Mouse (Mus musculus) embryonic stem cell, embryonic (primary cell): Measurements from ENCODE around the gene 6330409D20Rik.

ENCODE experiments used
- CTCF ChIA-PET, 4 experiments: fragments of 300-600 bp in 2 of 4; fragments of 350-600 bp in 2 of 4; sonication (Branson Sonifier 250); formaldehyde crosslinking; loops; one replicate each; lab custom pipeline; 2022; ENCODE audit warnings: inconsistent platforms in 2 of 4; lab: Charles Lee
- POLR2A ChIA-PET, 4 experiments: fragments of 300-600 bp in 2 of 4; fragments of 350-600 bp in 2 of 4; sonication (Branson Sonifier 250); formaldehyde crosslinking; loops; one replicate each; lab custom pipeline; 2022; ENCODE audit warnings: antibody characterized with exemption in 4 of 4, inconsistent platforms in 1 of 4; lab: Charles Lee

Gene 6330409D20Rik

DNA sequence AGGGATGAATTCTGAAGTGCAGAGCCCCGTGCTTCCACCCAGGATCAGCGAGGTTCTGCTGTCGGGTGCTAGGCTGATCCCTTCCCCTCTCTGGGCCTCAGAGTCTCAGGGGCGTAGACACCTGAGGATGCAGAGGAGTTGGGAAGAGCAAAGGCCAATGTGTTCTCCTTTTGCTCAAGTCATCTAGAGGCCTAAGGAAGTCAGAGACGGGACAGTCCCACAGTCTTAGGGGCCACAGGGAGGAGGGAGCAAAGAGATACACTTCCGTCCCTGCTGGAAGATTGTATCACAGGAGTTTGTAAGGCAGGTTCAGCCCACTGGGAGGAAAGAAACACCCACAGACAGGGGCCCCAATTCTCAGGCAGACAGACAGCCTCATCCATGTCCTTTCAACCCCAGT is 18.8 kb downstream of the 6330409D20Rik start:
- POLR2A ChIA-PET = no interaction called here
- CTCF ChIA-PET = no interaction called here

- ChIA-PET CTCF (interaction anchor here in 1 of 4 experiments (0.6 kb wide), 1 partner anchor 122 kb away, joined by 10 read pairs; no protein-coding TSS in a partner anchor), POLR2A (interaction anchor here in 3 of 4 experiments (0.6 to 1.0 kb wide), 3 partner anchors 154 to 512 kb away, joined by 3 to 4 read pairs (median 3); no protein-coding TSS in a partner anchor)
Observed at GRCm38 (mm10) chr2:32720681-32721229, 20.1 kb downstream of the 6330409D20Rik start, which contains the start of gene Sh2d3c. Sh2d3c (plus strand) TSS chr2:32721055.

DNA sequence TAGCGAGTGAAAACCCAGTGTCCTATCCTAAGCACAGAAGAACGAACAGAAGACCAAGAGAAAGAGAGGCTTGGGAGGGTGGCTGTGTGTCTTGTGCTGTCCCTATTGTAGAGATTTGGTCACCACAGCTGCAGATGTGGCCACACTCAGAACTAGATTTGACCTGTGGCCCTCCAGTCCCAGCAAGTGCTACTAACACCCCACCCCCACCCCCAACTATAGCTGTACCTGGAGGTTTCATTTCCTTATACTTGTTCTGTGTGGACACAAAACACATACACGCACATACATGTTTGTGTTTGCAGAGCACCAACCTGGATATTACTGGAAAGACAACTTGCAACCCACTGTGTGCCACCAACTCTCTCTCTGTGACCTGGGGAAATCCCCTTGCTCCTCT is 20.8 kb downstream of the 6330409D20Rik start:
- ChIA-PET POLR2A (interaction anchor here in 3 of 4 experiments (0.6 to 16.1 kb wide), 5 partner anchors 7 to 512 kb away, joined by 3 to 214 read pairs (median 4); no protein-coding TSS in a partner anchor), CTCF (interaction anchor here in 1 of 4 experiments (0.6 kb wide), 1 partner anchor 121 kb away, joined by 10 read pairs; no protein-coding TSS in a partner anchor)

- POLR2A ChIA-PET = interaction anchor here in 3 of 4 experiments (0.7 to 16.1 kb wide), 11 partner anchors 8 to 243 kb away, joined by 3 to 214 read pairs (median 5); partner anchors contain the start of genes Lrsam1 (in 1 of the 3), Rpl12 (in 1 of the 3) and Tor2a (in 1 of the 3)
- CTCF ChIA-PET = interaction anchor here in 3 of 4 experiments (0.7 to 2.8 kb wide), 9 partner anchors 8 to 141 kb away, joined by 3 to 11 read pairs (median 4); partner anchors contain the start of gene Tor2a (in 3 of the 3)
Observed at GRCm38 (mm10) chr2:32718761-32719160, 22.1 kb downstream of the 6330409D20Rik start.

- ChIA-PET CTCF (interaction anchor here (0.6 to 2.8 kb wide), 15 partner anchors 12 to 363 kb away, joined by 3 to 12 read pairs (median 4); partner anchors contain the start of gene Tor2a (in 1 of the 4)), POLR2A (interaction anchor here in 3 of 4 experiments (0.6 to 16.1 kb wide), 34 partner anchors 9 to 616 kb away, joined by 3 to 214 read pairs (median 3); partner anchors contain the start of genes 6330409D20Rik (in 1 of the 3), Cfap157 (in 1 of the 3), Fpgs (in 1 of the 3) and Tor2a (in 1 of the 3))
Observed at GRCm38 (mm10) chr2:32714987-32715425, 25.8 kb downstream of the 6330409D20Rik start.

DNA sequence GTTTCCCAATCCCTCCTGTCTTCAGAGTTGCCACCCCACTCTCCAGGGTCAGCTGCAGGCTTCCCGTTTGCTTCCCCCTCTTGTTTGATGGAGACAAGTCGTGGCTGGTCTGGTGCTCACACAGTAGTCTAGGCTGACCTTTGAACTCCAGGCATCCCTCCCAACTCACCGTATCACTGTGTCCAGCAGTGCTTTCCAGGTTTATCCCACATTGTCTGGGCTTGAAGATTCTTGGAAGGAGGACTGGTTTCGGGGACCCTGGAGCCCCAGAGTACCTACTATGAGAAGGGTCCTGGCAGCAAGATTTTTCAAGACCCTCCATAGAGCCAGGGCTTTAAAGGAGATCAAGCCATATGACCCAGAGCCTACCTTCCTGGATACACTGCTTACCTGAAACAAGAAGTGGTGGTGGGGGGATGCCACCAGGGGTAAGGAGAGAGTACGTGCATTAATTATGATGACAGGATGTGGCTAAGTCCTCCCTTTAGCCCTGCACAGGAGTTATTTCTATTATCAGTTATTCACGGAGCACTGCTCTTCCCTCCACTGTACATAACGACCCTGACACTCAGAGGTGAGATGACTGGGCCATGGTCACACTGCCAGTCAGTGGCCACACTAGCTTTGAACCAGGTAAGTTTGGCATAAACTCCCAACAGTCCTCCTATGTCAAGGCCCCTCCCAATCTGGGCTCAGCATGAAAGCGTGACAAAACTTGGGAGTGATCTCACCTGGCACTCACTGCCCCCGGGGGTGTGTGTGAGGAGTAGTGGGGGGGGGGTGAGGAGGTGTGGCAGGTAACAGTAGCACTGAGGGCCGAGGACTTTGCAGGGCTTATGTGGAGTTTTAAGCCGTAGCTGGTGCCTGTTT is 26.5 kb downstream of the 6330409D20Rik start:
- ChIA-PET POLR2A (interaction anchor here in 3 of 4 experiments (0.6 to 16.1 kb wide), 41 partner anchors 8 to 617 kb away, joined by 3 to 214 read pairs (median 4); partner anchors contain the start of genes Tor2a (in 2 of the 3), 6330409D20Rik (in 1 of the 3), Cfap157 (in 1 of the 3) and Lrsam1 (in 1 of the 3)), CTCF (interaction anchor here (0.7 to 2.8 kb wide), 18 partner anchors 11 to 145 kb away, joined by 3 to 12 read pairs (median 4); partner anchors contain the start of gene Tor2a (in 2 of the 4))

- CTCF ChIA-PET = interaction anchor here (0.6 to 2.8 kb wide), 21 partner anchors 14 to 1213 kb away, joined by 3 to 12 read pairs (median 4); partner anchors contain the start of gene Tor2a (in 2 of the 4)
- POLR2A ChIA-PET = interaction anchor here (0.7 to 16.1 kb wide), 44 partner anchors 9 to 269 kb away, joined by 3 to 214 read pairs (median 4); partner anchors contain the start of genes Fpgs (in 2 of the 4), Tor2a (in 2 of the 4), Dpm2 (in 1 of the 4) and Lrsam1 (in 1 of the 4)
Observed at GRCm38 (mm10) chr2:32712934-32713817, 27.6 kb downstream of the 6330409D20Rik start, which contains the start of gene Cdk9. Cdk9 (minus strand) TSS chr2:32713076.

- ChIA-PET POLR2A (interaction anchor here (0.7 to 16.1 kb wide), 40 partner anchors 8 to 311 kb away, joined by 3 to 214 read pairs (median 4); partner anchors contain the start of genes Fpgs (in 2 of the 4), Tor2a (in 2 of the 4), Dpm2 (in 1 of the 4) and Lrsam1 (in 1 of the 4)), CTCF (interaction anchor here in 3 of 4 experiments (0.7 to 2.8 kb wide), 14 partner anchors 15 to 216 kb away, joined by 3 to 12 read pairs (median 4); partner anchors contain the start of gene Tor2a (in 2 of the 3))
Observed at GRCm38 (mm10) chr2:32712586-32712933, 28.3 kb downstream of the 6330409D20Rik start.

GRCm38 (mm10) chr2:32712108-32712551 is 28.7 kb downstream of the 6330409D20Rik start:
- POLR2A ChIA-PET = interaction anchor here (0.7 to 16.1 kb wide), 42 partner anchors 7 to 311 kb away, joined by 3 to 214 read pairs (median 4); partner anchors contain the start of genes Fpgs (in 2 of the 4), Tor2a (in 2 of the 4), Dpm2 (in 1 of the 4) and Lrsam1 (in 1 of the 4)

GRCm38 (mm10) chr2:32711301-32712056 is 29.3 kb downstream of the 6330409D20Rik start:
- POLR2A ChIA-PET = interaction anchor here in 3 of 4 experiments (0.8 to 16.1 kb wide), 20 partner anchors 8 to 310 kb away, joined by 3 to 214 read pairs (median 5); partner anchors contain the start of gene Fpgs (in 1 of the 3)

More at GRCm38 (mm10) chr2:32712108-32712551, 28.7 kb downstream of the 6330409D20Rik start:
- CTCF ChIA-PET = interaction anchor here in 2 of 4 experiments (0.7 to 2.7 kb wide), 11 partner anchors 14 to 200 kb away, joined by 3 to 11 read pairs (median 4); partner anchors contain the start of gene Tor2a (in 2 of the 2)

GRCm38 (mm10) chr2:32710425-32710824 is 30.4 kb downstream of the 6330409D20Rik start:
- POLR2A ChIA-PET = interaction anchor here in 2 of 4 experiments (0.7 to 16.1 kb wide), 12 partner anchors 10 to 138 kb away, joined by 3 to 214 read pairs (median 22); no protein-coding TSS in a partner anchor
- CTCF ChIA-PET = interaction anchor here in 1 of 4 experiments (1.0 kb wide), 1 partner anchor 12 kb away, joined by 3 read pairs; no protein-coding TSS in a partner anchor

More at GRCm38 (mm10) chr2:32711301-32712056, 29.3 kb downstream of the 6330409D20Rik start:
- CTCF ChIA-PET = interaction anchor here in 2 of 4 experiments (1.0 to 2.7 kb wide), 4 partner anchors 14 to 46 kb away, joined by 3 to 11 read pairs (median 6); partner anchors contain the start of gene Tor2a (in 1 of the 2)

GRCm38 (mm10) chr2:32709521-32710137 is 31.2 kb downstream of the 6330409D20Rik start:
- CTCF ChIA-PET = interaction anchor here (0.7 to 2.5 kb wide), 21 partner anchors 9 to 195 kb away, joined by 3 to 23 read pairs (median 5); partner anchors contain the start of genes Tor2a (in 2 of the 4) and Pip5kl1 (in 1 of the 4)
- POLR2A ChIA-PET = interaction anchor here in 3 of 4 experiments (0.5 to 16.1 kb wide), 31 partner anchors 8 to 257 kb away, joined by 3 to 214 read pairs (median 6); partner anchors contain the start of genes Lrsam1 (in 1 of the 3) and Rpl12 (in 1 of the 3)

- CTCF ChIA-PET = interaction anchor here (0.6 to 2.5 kb wide), 55 partner anchors 8 to 1196 kb away, joined by 3 to 23 read pairs (median 5); partner anchors contain the start of genes Tor2a (in 3 of the 4), Cfap157 (in 1 of the 4), Dpm2 (in 1 of the 4) and Pip5kl1 (in 1 of the 4)
- POLR2A ChIA-PET = interaction anchor here (0.6 to 16.1 kb wide), 48 partner anchors 8 to 258 kb away, joined by 3 to 214 read pairs (median 4); partner anchors contain the start of genes Lrsam1 (in 2 of the 4), Rpl12 (in 2 of the 4) and Tor2a (in 2 of the 4)
Observed at GRCm38 (mm10) chr2:32708643-32709042, 32.2 kb downstream of the 6330409D20Rik start.

GRCm38 (mm10) chr2:32706971-32707370 is 33.8 kb downstream of the 6330409D20Rik start:
- POLR2A ChIA-PET = interaction anchor here in 3 of 4 experiments (0.6 to 16.1 kb wide), 19 partner anchors 8 to 254 kb away, joined by 3 to 214 read pairs (median 6); partner anchors contain the start of genes Lrsam1 (in 1 of the 3), Rpl12 (in 1 of the 3) and Tor2a (in 1 of the 3)
- CTCF ChIA-PET = interaction anchor here in 3 of 4 experiments (0.7 to 4.8 kb wide), 5 partner anchors 13 to 152 kb away, joined by 3 to 25 read pairs (median 4); no protein-coding TSS in a partner anchor
